Mouse (Mus musculus) heart, embryonic 16.5 days (tissue): ENCODE results near the gene Pdzrn3. TPM values are rescaled to one million over a fixed set of nuclear protein-coding genes. Genes with fewer than 3 reads are reported as not detected.
A peak's percentile ranks its signal among the peaks of the same experiment; 100 is the strongest.

Source experiments
- ATAC-seq: fragments of 200-750 bp; cut with Nextera tagmentation; replicated peaks from 2 replicates; pipeline ENCODE4 v1.8.0; 2017; ENCODE audit warnings: moderate number of reproducible peaks; ENCODE audit not compliant: insufficient read depth, low FRiP score; ENCODE audit errors: extremely low read depth
- H3K27ac ChIP-seq: fragments of 300-500 bp; sonication (generic); 2 replicates; pipeline ENCODE4 v1.5.1; 2014; ENCODE audit warnings: mild to moderate bottlenecking, low read length, control low read depth, moderate library complexity
- H3K27me3 ChIP-seq: fragments of 300-500 bp; sonication (generic); 2 replicates; pipeline ENCODE4 v1.6.1; 2014; ENCODE audit warnings: low read length, mixed read lengths; ENCODE audit not compliant: control insufficient read depth, insufficient read depth
- H3K36me3 ChIP-seq: fragments of 300-500 bp; sonication (generic); 2 replicates; pipeline ENCODE4 v1.6.1; 2014; ENCODE audit not compliant: control insufficient read depth, insufficient read depth
- H3K4me1 ChIP-seq: fragments of 300-500 bp; sonication (generic); 2 replicates; pipeline ENCODE4 v1.6.1; 2014; ENCODE audit warnings: low read length, mixed read lengths; ENCODE audit not compliant: control insufficient read depth, insufficient read depth
- H3K4me2 ChIP-seq: fragments of 300-500 bp; sonication (generic); 2 replicates; pipeline ENCODE4 v1.6.1; 2014; ENCODE audit warnings: low read depth, mild to moderate bottlenecking, control low read depth, low read length
- H3K4me3 ChIP-seq: fragments of 300-500 bp; sonication (generic); 2 replicates; pipeline ENCODE4 v1.5.1; 2014; ENCODE audit warnings: mild to moderate bottlenecking, control low read depth, low read length
- H3K9ac ChIP-seq: fragments of 300-500 bp; sonication (generic); 2 replicates; pipeline ENCODE4 v1.6.1; 2014; ENCODE audit warnings: low read length, control low read depth
- H3K9me3 ChIP-seq: fragments of 300-500 bp; sonication (generic); replicated peaks from 2 replicates; pipeline ENCODE4 v1.6.1; 2016; ENCODE audit warnings: low read length; ENCODE audit not compliant: control insufficient read depth
- WGBS: fragments of 180-500 bp; shearing (Covaris S2); extraction: QIAGEN DNeasy Blood & Tissue Kit; methylation state at CpG from one replicate; pipeline ENCODE4 v1.1.7; 2014; 5-methylcytosine and 5-hydroxymethylcytosine counted together
- polyA plus RNA-seq: library from polyadenylated mRNA; unstranded; fragments of >200 nt; fragmentation: Nextera tagmentation; extraction: Ambion mirVana; gene quantifications from 2 replicates; pipeline ENCODE4 v1.2.1, GENCODE M21; 2015

Pdzrn3 gene
- polyA plus RNA-seq: 13.1 and 14.5 TPM in 2 replicates

DNA sequence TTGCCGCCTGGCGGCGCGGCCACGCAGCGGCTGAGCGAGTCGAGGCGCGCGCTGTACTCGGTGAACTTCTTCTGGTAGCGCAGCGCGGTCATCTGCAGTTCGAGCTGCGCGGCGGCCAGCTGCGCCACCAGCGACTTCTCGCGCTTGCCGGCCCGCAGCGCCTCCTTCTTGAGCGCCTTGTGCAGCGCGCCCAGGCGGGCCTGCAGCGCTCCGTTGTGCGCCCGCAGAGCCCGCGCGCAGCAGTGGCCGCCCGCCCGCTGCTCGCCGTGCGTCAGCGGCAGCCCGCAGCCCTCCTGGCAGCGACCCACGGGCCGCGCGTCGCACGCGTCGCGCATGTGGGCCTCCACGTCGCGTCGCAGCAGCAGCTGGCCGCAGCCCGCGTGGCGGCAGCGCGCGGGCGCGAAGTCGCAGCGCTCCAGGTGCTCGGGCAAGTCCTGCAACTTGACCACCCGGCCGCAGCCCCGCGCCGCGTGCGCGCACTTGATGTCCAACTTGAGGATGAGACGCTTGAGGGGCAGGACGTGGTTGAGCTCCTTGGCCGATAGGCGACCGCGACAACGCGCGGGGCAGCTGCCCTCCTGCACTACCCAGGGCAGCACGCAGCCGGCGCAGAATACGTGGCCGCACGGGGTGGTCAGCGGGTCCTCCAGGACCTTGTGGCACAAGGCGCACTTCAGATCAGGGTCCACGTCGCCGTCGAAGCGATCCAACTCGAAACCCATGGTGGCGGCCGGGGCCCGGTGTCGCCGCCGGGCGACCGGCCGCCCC, at the start of gene Pdzrn3:
Gene Pdzrn3, minus strand, starts transcription at position 731 of the 768 bp plus-strand sequence.
- no peaks in the 10 kb centered on the region for H3K9me3 ChIP-seq
- H3K4me2 ChIP-seq: peak within 1 kb of the TSS; percentile 87
- H3K4me1 ChIP-seq: peaks cover 19% of the 10 kb centered on the region
- peak within 1 kb of the TSS; percentile 64 for H3K4me3 ChIP-seq
- WGBS: under 1% methylated on average over 111 of the region's 111 CpGs
- no peaks in the 10 kb centered on the region for H3K36me3 ChIP-seq
- peak within 1 kb of the TSS; percentile 86 for H3K27ac ChIP-seq
- H3K9ac ChIP-seq: peak within 1 kb of the TSS; percentile 77
- ATAC-seq: peak; percentile 60
- no peaks in the 10 kb centered on the region for H3K27me3 ChIP-seq

DNA sequence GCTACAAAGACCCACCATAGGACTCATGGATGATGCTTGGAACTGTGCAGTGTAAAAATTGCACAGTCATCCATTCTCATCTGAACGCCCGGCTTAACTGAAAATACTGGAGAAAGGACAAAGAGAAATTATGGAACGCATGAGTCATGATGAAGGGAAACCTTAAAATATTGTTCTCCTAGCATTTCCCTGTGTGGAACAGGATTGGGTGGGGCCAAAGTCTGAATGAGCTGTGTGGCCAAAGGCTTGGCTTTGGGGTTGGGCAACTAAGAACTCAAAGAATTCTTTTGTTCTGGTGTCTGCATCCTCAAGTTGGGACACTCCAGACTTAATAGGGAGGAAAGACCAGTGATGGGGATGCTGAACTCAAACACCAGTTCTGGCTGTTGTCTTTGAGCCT, 49.6 kb upstream of the Pdzrn3 start:
- H3K27me3 ChIP-seq: no peaks in the 10 kb centered on the region
- no peaks in the 10 kb centered on the region for H3K36me3 ChIP-seq
- 87% methylated on average over 3 of the region's 3 CpGs for WGBS
- H3K9me3 ChIP-seq: no peaks in the 10 kb centered on the region
- no peaks in the 10 kb centered on the region for H3K4me1 ChIP-seq
- no peak overlapping the region for H3K9ac ChIP-seq
- no peak overlapping the region for H3K4me3 ChIP-seq
- ATAC-seq: no peak
- no peak overlapping the region for H3K4me2 ChIP-seq
- H3K27ac ChIP-seq: no peak overlapping the region

GRCm38 (mm10) chr6:101426301-101426700, 48.6 kb upstream of the Pdzrn3 start:
- Histone ChIP-seq H3K9ac (no peak overlapping the region), H3K4me1 (no peaks in the 10 kb centered on the region), H3K27ac (no peak overlapping the region), H3K36me3 (no peaks in the 10 kb centered on the region), H3K4me3 (no peak overlapping the region), H3K27me3 (no peaks in the 10 kb centered on the region), H3K9me3 (no peaks in the 10 kb centered on the region), H3K4me2 (no peak overlapping the region)
- no peak for ATAC-seq
- WGBS: 84% methylated on average over 4 of the region's 4 CpGs

GRCm38 (mm10) chr6:101422084-101422954, 44.6 kb upstream of the Pdzrn3 start:
- no peaks in the 10 kb centered on the region for H3K9me3 ChIP-seq
- 70% methylated on average over 10 of the region's 10 CpGs for WGBS

DNA sequence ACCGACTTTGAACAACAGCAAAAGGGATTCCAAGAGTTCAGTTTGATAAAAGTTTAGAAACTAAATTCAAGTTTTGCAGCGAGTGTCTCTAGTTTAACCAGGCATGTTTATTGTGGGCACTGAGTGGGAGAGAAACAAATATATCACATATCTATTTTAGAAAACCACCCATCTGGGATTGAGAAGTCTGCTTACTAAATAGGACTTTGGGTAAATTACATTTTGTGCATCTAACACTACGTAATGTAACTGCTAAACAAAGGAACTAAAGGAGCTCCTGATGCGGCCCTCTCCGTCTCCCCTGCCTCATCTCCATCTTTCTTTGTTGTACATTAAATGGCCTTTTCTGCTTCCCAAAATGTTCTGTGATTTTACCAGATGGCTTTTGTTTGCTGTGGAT, 40.5 kb upstream of the Pdzrn3 start:
- no peak overlapping the region for H3K9ac ChIP-seq
- no peaks in the 10 kb centered on the region for H3K27me3 ChIP-seq
- no peak overlapping the region for H3K27ac ChIP-seq
- no peak overlapping the region for H3K4me3 ChIP-seq
- ATAC-seq: no peak
- H3K4me2 ChIP-seq: no peak overlapping the region
- no peaks in the 10 kb centered on the region for H3K9me3 ChIP-seq
- H3K36me3 ChIP-seq: no peaks in the 10 kb centered on the region
- WGBS: 92% methylated on average over 5 of the region's 5 CpGs
- no peaks in the 10 kb centered on the region for H3K4me1 ChIP-seq

More at GRCm38 (mm10) chr6:101422084-101422954, 44.6 kb upstream of the Pdzrn3 start:
- no peaks in the 10 kb centered on the region for H3K27me3 ChIP-seq
- H3K4me3 ChIP-seq: no peak overlapping the region
- H3K4me2 ChIP-seq: no peak overlapping the region
- H3K4me1 ChIP-seq: no peaks in the 10 kb centered on the region
- no peak overlapping the region for H3K27ac ChIP-seq
- H3K36me3 ChIP-seq: no peaks in the 10 kb centered on the region
- no peak for ATAC-seq
- H3K9ac ChIP-seq: no peak overlapping the region

GRCm38 (mm10) chr6:101411701-101412100, 34.0 kb upstream of the Pdzrn3 start:
- Histone ChIP-seq H3K27ac (no peak overlapping the region), H3K4me2 (no peak overlapping the region), H3K36me3 (no peaks in the 10 kb centered on the region), H3K9me3 (no peaks in the 10 kb centered on the region), H3K9ac (no peak overlapping the region), H3K4me3 (no peak overlapping the region), H3K4me1 (no peaks in the 10 kb centered on the region), H3K27me3 (no peaks in the 10 kb centered on the region)
- WGBS: 71% methylated on average over 1 of the region's 1 CpGs
- no peak for ATAC-seq

DNA sequence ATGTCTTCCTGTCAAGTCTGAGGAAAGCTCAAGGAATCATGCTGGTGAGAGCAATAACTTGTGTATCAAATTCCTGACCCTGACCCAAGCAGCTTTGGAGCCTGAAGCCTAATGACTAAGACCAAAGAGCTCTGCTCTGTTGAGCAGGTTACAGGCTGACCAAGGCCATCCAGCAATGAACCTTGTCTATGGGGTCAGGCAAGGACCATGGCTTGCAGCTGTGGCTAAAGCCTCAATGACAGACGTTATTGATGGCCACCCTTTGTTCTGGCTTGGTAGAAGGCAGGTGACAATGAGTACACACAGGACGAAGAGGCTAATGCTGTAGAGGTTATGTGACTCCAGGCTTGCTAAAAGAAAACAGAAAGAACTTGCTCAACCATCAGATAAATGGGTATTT, 33.4 kb upstream of the Pdzrn3 start:
- Histone ChIP-seq H3K4me2 (no peak overlapping the region), H3K9ac (no peak overlapping the region), H3K36me3 (no peaks in the 10 kb centered on the region), H3K4me1 (no peaks in the 10 kb centered on the region), H3K27ac (no peak overlapping the region), H3K27me3 (no peaks in the 10 kb centered on the region), H3K9me3 (no peaks in the 10 kb centered on the region), H3K4me3 (no peak overlapping the region)
- WGBS: 43% methylated on average over 2 of the region's 2 CpGs
- ATAC-seq: no peak

GRCm38 (mm10) chr6:101396711-101397110, 19.0 kb upstream of the Pdzrn3 start:
- ATAC-seq: no peak
- H3K4me1 ChIP-seq: no peaks in the 10 kb centered on the region
- no peak overlapping the region for H3K4me2 ChIP-seq
- WGBS: 76% methylated on average over 4 of the region's 4 CpGs
- H3K27ac ChIP-seq: no peak overlapping the region
- H3K9me3 ChIP-seq: no peaks in the 10 kb centered on the region
- H3K36me3 ChIP-seq: no peaks in the 10 kb centered on the region
- no peak overlapping the region for H3K4me3 ChIP-seq
- H3K9ac ChIP-seq: no peak overlapping the region
- no peaks in the 10 kb centered on the region for H3K27me3 ChIP-seq

GRCm38 (mm10) chr6:101395908-101396307, 18.2 kb upstream of the Pdzrn3 start:
- H3K27me3 ChIP-seq: no peaks in the 10 kb centered on the region
- no peak for ATAC-seq
- H3K9ac ChIP-seq: no peak overlapping the region
- 82% methylated on average over 6 of the region's 6 CpGs for WGBS
- no peak overlapping the region for H3K4me3 ChIP-seq
- H3K4me1 ChIP-seq: no peaks in the 10 kb centered on the region
- H3K36me3 ChIP-seq: no peaks in the 10 kb centered on the region
- no peak overlapping the region for H3K27ac ChIP-seq
- H3K9me3 ChIP-seq: no peaks in the 10 kb centered on the region
- no peak overlapping the region for H3K4me2 ChIP-seq
